Mouse (Mus musculus): ENCODE data around the gene Dyrk3.
"Not testable (repeated sequence)": the region's sequence is repeated elsewhere in the genome, so short reads cannot be mapped to it uniquely, and the experiment has no call there.

Dyrk3 gene

GRCm38 (mm10) chr1:131153018-131153629 is 15.0 kb upstream of the Dyrk3 start, which contains the start of gene Eif2d:
Eif2d (plus strand) TSS chr1:131153181.
- DNase-seq = peak; percentile 92

GRCm38 (mm10) chr1:131149496-131149895 is 11.4 kb upstream of the Dyrk3 start:
- DNase-seq = no peak

GRCm38 (mm10) chr1:131146181-131146614 is 8.1 kb upstream of the Dyrk3 start:
- DNase-seq = no peak

- DNase-seq = not testable (repeated sequence)
Measured at GRCm38 (mm10) chr1:131145222-131145621, 7.1 kb upstream of the Dyrk3 start.

GRCm38 (mm10) chr1:131142472-131142871 is 4.3 kb upstream of the Dyrk3 start:
- no peak for DNase-seq

GRCm38 (mm10) chr1:131141449-131141848 is 3.3 kb upstream of the Dyrk3 start:
- no peak for DNase-seq

GRCm38 (mm10) chr1:131139102-131140095 is 1.3 kb upstream of the Dyrk3 start:
- no peak for DNase-seq

- no peak for DNase-seq
Measured at GRCm38 (mm10) chr1:131137717-131138118, 422 bp downstream of the Dyrk3 start.

GRCm38 (mm10) chr1:131137111-131137510 is 1.0 kb downstream of the Dyrk3 start:
- DNase-seq = no peak

- no peak for DNase-seq
Measured at GRCm38 (mm10) chr1:131135960-131136629, 2.0 kb downstream of the Dyrk3 start.

GRCm38 (mm10) chr1:131134942-131135522 is 3.1 kb downstream of the Dyrk3 start:
- peak; percentile 25 for DNase-seq

- DNase-seq = no peak
Measured at GRCm38 (mm10) chr1:131134231-131134630, 3.9 kb downstream of the Dyrk3 start.

GRCm38 (mm10) chr1:131125987-131126744 is 12.0 kb downstream of the Dyrk3 start:
- DNase-seq = no peak

GRCm38 (mm10) chr1:131123522-131124265 is 14.4 kb downstream of the Dyrk3 start:
- no peak for DNase-seq

GRCm38 (mm10) chr1:131121987-131122386 is 16.2 kb downstream of the Dyrk3 start:
- DNase-seq = peak; percentile 78

GRCm38 (mm10) chr1:131119026-131119425 is 19.1 kb downstream of the Dyrk3 start:
- DNase-seq = peak; percentile 74

- DNase-seq = no peak
Measured at GRCm38 (mm10) chr1:131118530-131118929, 19.6 kb downstream of the Dyrk3 start.

- no peak for DNase-seq
Measured at GRCm38 (mm10) chr1:131116430-131117011, 21.6 kb downstream of the Dyrk3 start.

GRCm38 (mm10) chr1:131115932-131116331 is 22.2 kb downstream of the Dyrk3 start:
- DNase-seq = peak; percentile 78

- peak; percentile 40 for DNase-seq
Measured at GRCm38 (mm10) chr1:131112576-131112975, 25.6 kb downstream of the Dyrk3 start.
